Mouse (Mus musculus) embryonic facial prominence, embryonic 12.5 days (tissue): ENCODE measurements at regions not wholly inside any gene's neighbourhood (a gene's known extent, or its start where the extent isn't known, plus 50 kb on each side); places are given as distances from the start of the nearest gene placed in this dataset.

ENCODE experiments used
- ATAC-seq: fragments of 200-750 bp; cut with Nextera tagmentation; 2 replicates; pipeline ENCODE4 v1.8.0; 2017; ENCODE audit not compliant: insufficient number of reproducible peaks, insufficient read depth, low FRiP score, low TSS enrichment
- H3K27ac ChIP-seq: fragments of 300-500 bp; sonication (generic); 2 replicates; pipeline ENCODE4 v1.5.1; 2016; ENCODE audit warnings: mild to moderate bottlenecking
- H3K27me3 ChIP-seq: fragments of 300-500 bp; sonication (generic); 2 replicates; pipeline ENCODE4 v1.6.1; 2016; ENCODE audit warnings: mild to moderate bottlenecking, moderate library complexity
- H3K36me3 ChIP-seq: fragments of 300-500 bp; sonication (generic); 2 replicates; pipeline ENCODE4 v1.6.1; 2016; ENCODE audit warnings: mild to moderate bottlenecking
- H3K4me1 ChIP-seq: fragments of 300-500 bp; sonication (generic); 2 replicates; pipeline ENCODE4 v1.6.1; 2016
- H3K4me2 ChIP-seq: fragments of 300-500 bp; sonication (generic); replicated peaks from 2 replicates; pipeline ENCODE4 v1.6.1; 2016; ENCODE audit warnings: mild to moderate bottlenecking, moderate library complexity
- H3K4me3 ChIP-seq: fragments of 300-500 bp; sonication (generic); 2 replicates; pipeline ENCODE4 v1.5.1; 2016; ENCODE audit warnings: mild to moderate bottlenecking
- H3K9ac ChIP-seq: fragments of 300-500 bp; sonication (generic); 2 replicates; pipeline ENCODE4 v1.6.1; 2016; ENCODE audit warnings: mild to moderate bottlenecking, moderate library complexity
- H3K9me3 ChIP-seq: fragments of 300-500 bp; sonication (generic); 2 replicates; pipeline ENCODE4 v1.6.1; 2016; ENCODE audit warnings: mild to moderate bottlenecking, moderate library complexity
- WGBS: fragments of 180-500 bp; shearing (Covaris S2); methylation state at CpG from one replicate; pipeline ENCODE4 v1.1.7; 2016; 5-methylcytosine and 5-hydroxymethylcytosine counted together

GRCm38 (mm10) chr12:27960064-27960463 is 592.1 kb downstream of the Dcdc2c start:
- no peaks in the 10 kb centered on the region for H3K27me3 ChIP-seq
- ATAC-seq = no peak
- H3K9me3 ChIP-seq = no peaks in the 10 kb centered on the region
- 33% methylated on average over 6 of the region's 6 CpGs for WGBS
- H3K4me1 ChIP-seq = 0 out of 2 replicates have a peak, but pooled peaks cover 3% of the 10 kb centered on the region
- H3K4me3 ChIP-seq = no peak overlapping the region
- H3K36me3 ChIP-seq = no peaks in the 10 kb centered on the region
- no peak overlapping the region for H3K4me2 ChIP-seq
- H3K9ac ChIP-seq = no peak overlapping the region
- no peak overlapping the region for H3K27ac ChIP-seq

- H3K4me3 ChIP-seq = no peak overlapping the region
These were observed 604.6 kb downstream of the Dcdc2c start for GRCm38 (mm10) chr12:27947646-27948045.

GRCm38 (mm10) chr12:27946866-27947459 is 604.6 kb upstream of the Sox11 start:
- H3K4me2 ChIP-seq = peak overlapping the region; percentile 24; the same call in 1 of the 2 replicates
- no peak overlapping the region for H3K4me3 ChIP-seq
- H3K36me3 ChIP-seq = no peaks in the 10 kb centered on the region
- ATAC-seq = no peak
- no peaks in the 10 kb centered on the region for H3K27me3 ChIP-seq
- no peaks in the 10 kb centered on the region for H3K9me3 ChIP-seq
- H3K9ac ChIP-seq = no peak overlapping the region
- peaks cover 29% of the 10 kb centered on the region for H3K4me1 ChIP-seq
- WGBS = 13% methylated on average over 7 of the region's 7 CpGs
- H3K27ac ChIP-seq = peak overlapping the region; percentile 57; the same call in 1 of the 2 replicates

More at GRCm38 (mm10) chr12:27947646-27948045, 604.6 kb downstream of the Dcdc2c start:
- no peak overlapping the region for H3K4me2 ChIP-seq
- H3K27ac ChIP-seq = peak overlapping the region; percentile 50; the same call in 1 of the 2 replicates
- WGBS = 33% methylated on average over 3 of the region's 3 CpGs
- H3K36me3 ChIP-seq = no peaks in the 10 kb centered on the region
- no peak for ATAC-seq
- H3K9ac ChIP-seq = no peak overlapping the region
- peaks cover 29% of the 10 kb centered on the region for H3K4me1 ChIP-seq
- H3K27me3 ChIP-seq = no peaks in the 10 kb centered on the region
- H3K9me3 ChIP-seq = no peaks in the 10 kb centered on the region

GRCm38 (mm10) chr12:27945411-27945810 is 603.0 kb upstream of the Sox11 start:
- Histone ChIP-seq H3K4me3 (no peak overlapping the region), H3K27me3 (no peaks in the 10 kb centered on the region), H3K9me3 (no peaks in the 10 kb centered on the region), H3K36me3 (no peaks in the 10 kb centered on the region), H3K9ac (no peak overlapping the region), H3K4me1 (peaks cover 29% of the 10 kb centered on the region), H3K4me2 (no peak overlapping the region), H3K27ac (no peak overlapping the region)
- no peak for ATAC-seq
- 40% methylated on average over 2 of the region's 2 CpGs for WGBS

GRCm38 (mm10) chr12:27941053-27941452 is 598.7 kb upstream of the Sox11 start:
- H3K4me2 ChIP-seq = no peak overlapping the region
- no peaks in the 10 kb centered on the region for H3K36me3 ChIP-seq
- no peak overlapping the region for H3K27ac ChIP-seq
- 55% methylated on average over 1 of the region's 1 CpGs for WGBS
- H3K9me3 ChIP-seq = no peaks in the 10 kb centered on the region
- no peak overlapping the region for H3K4me3 ChIP-seq
- 0 out of 2 replicates have a peak, but pooled peaks have one; percentile 69 for ATAC-seq
- H3K27me3 ChIP-seq = no peaks in the 10 kb centered on the region
- H3K4me1 ChIP-seq = peaks cover 10% of the 10 kb centered on the region
- no peak overlapping the region for H3K9ac ChIP-seq

GRCm38 (mm10) chr12:27932382-27933140 is 590.2 kb upstream of the Sox11 start:
- Histone ChIP-seq H3K4me3 (no peak overlapping the region), H3K4me2 (no peak overlapping the region; the same call in 1 of the 2 replicates), H3K9me3 (no peaks in the 10 kb centered on the region), H3K4me1 (peaks cover 34% of the 10 kb centered on the region), H3K9ac (no peak overlapping the region), H3K27me3 (no peaks in the 10 kb centered on the region), H3K36me3 (no peaks in the 10 kb centered on the region), H3K27ac (peak overlapping the region; percentile 19; the same call in 1 of the 2 replicates)
- peak; percentile 73 for ATAC-seq
- 23% methylated on average over 7 of the region's 7 CpGs for WGBS

- no peak overlapping the region for H3K4me3 ChIP-seq
- no peaks in the 10 kb centered on the region for H3K9me3 ChIP-seq
- no peaks in the 10 kb centered on the region for H3K36me3 ChIP-seq
- no peak overlapping the region for H3K4me2 ChIP-seq
- ATAC-seq = 0 out of 2 replicates have a peak, but pooled peaks have one; percentile 37
- H3K27me3 ChIP-seq = no peaks in the 10 kb centered on the region
- no peak overlapping the region for H3K9ac ChIP-seq
- WGBS = 29% methylated on average over 11 of the region's 11 CpGs
- no peak overlapping the region; the same call in 1 of the 2 replicates for H3K27ac ChIP-seq
- peaks cover 32% of the 10 kb centered on the region for H3K4me1 ChIP-seq
These were observed 586.1 kb upstream of the Sox11 start for GRCm38 (mm10) chr12:27928366-27928963.

- H3K9ac ChIP-seq = no peak overlapping the region
- no peak overlapping the region for H3K4me3 ChIP-seq
- H3K27me3 ChIP-seq = no peaks in the 10 kb centered on the region
- peaks cover 16% of the 10 kb centered on the region for H3K4me1 ChIP-seq
- 75% methylated on average over 6 of the region's 6 CpGs for WGBS
- ATAC-seq = no peak
- no peak overlapping the region for H3K27ac ChIP-seq
- H3K4me2 ChIP-seq = no peak overlapping the region
- no peaks in the 10 kb centered on the region for H3K9me3 ChIP-seq
- no peaks in the 10 kb centered on the region for H3K36me3 ChIP-seq
These were observed 584.4 kb upstream of the Sox11 start for GRCm38 (mm10) chr12:27926730-27927129.

GRCm38 (mm10) chr12:27920607-27921006 is 578.2 kb upstream of the Sox11 start:
- ATAC-seq = no peak
- WGBS = 86% methylated on average over 1 of the region's 1 CpGs
- Histone ChIP-seq H3K4me2 (no peak overlapping the region), H3K9me3 (no peaks in the 10 kb centered on the region), H3K4me3 (no peak overlapping the region), H3K27ac (no peak overlapping the region), H3K36me3 (no peaks in the 10 kb centered on the region), H3K27me3 (no peaks in the 10 kb centered on the region), H3K9ac (no peak overlapping the region), H3K4me1 (no peaks in the 10 kb centered on the region)

- ATAC-seq = no peak
These were observed 574.1 kb upstream of the Sox11 start for GRCm38 (mm10) chr12:27916401-27916920.

GRCm38 (mm10) chr12:27909417-27910100 is 567.2 kb upstream of the Sox11 start:
- no peak for ATAC-seq
- no peak overlapping the region for H3K4me2 ChIP-seq
- H3K4me1 ChIP-seq = no peaks in the 10 kb centered on the region
- no peak overlapping the region for H3K9ac ChIP-seq
- no peaks in the 10 kb centered on the region for H3K9me3 ChIP-seq
- H3K36me3 ChIP-seq = no peaks in the 10 kb centered on the region
- H3K4me3 ChIP-seq = no peak overlapping the region
- 84% methylated on average over 5 of the region's 5 CpGs for WGBS
- no peaks in the 10 kb centered on the region for H3K27me3 ChIP-seq
- H3K27ac ChIP-seq = no peak overlapping the region

More at GRCm38 (mm10) chr12:27916401-27916920, 574.1 kb upstream of the Sox11 start:
- Histone ChIP-seq H3K4me1 (no peaks in the 10 kb centered on the region), H3K4me2 (no peak overlapping the region), H3K27me3 (no peaks in the 10 kb centered on the region), H3K27ac (no peak overlapping the region), H3K9me3 (no peaks in the 10 kb centered on the region), H3K36me3 (no peaks in the 10 kb centered on the region), H3K4me3 (no peak overlapping the region), H3K9ac (no peak overlapping the region)
- WGBS = 74% methylated on average over 3 of the region's 3 CpGs
